Mouse (Mus musculus) kidney, postnatal 36 days (tissue): ENCODE results near the gene Recql5.
A peak's percentile ranks its signal among the peaks of the same experiment; 100 is the strongest.

Source experiments
- DNase-seq, 2 experiments: peaks; one replicate each; pipeline ENCODE4 v3.0.0; 2021 to 2022; ENCODE audit warnings: mixed read lengths in 2 of 2

The Recql5 gene

GRCm38 (mm10) chr11:115933747-115934110, 452 bp upstream of the Recql5 start:
- DNase-seq, result no peak

DNA sequence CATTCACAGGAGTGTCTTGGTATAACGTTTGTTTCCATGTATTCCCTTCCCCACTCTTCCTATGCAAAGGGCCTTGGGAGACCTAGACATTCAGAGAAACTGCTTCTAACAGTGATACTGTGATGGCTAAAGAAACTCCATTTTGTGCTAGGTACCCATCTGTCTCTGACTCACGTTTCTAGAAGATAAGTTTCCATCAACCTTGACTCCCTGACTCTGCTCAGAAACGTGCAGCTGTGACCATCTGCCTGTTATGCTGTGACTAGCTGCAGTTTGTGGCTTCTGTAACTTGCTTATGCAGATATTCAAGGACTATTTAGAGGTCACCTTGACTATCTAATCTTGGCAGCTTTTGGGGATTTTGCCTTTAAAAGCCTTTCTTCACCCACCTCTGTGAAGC, 2.0 kb downstream of the Recql5 start:
- DNase-seq, result no peak

DNA sequence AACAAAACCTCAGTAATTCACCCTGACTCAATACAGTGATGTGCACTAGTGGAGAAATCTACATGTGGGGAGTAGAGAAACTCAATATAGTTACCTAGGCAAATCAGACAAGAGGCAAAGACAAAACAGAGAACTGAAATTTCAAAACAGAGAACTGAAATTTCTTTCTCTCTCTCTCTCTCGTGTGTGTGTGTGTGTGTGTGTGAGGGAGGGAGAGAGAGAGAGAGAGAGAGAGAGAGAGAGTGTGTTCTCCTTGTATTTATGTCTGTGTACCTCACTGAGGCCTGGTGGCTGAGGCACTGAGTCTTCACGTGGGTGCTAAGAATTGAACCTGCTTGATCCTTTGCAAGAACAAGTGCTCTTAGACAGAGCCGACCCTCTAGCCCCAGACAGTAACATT, 3.5 kb downstream of the Recql5 start:
- DNase-seq, result no peak

- DNase-seq, result no peak
Measured at GRCm38 (mm10) chr11:115929031-115929430, 4.2 kb downstream of the Recql5 start.

GRCm38 (mm10) chr11:115921986-115922385, 11.3 kb downstream of the Recql5 start:
- DNase-seq, result no peak

- peak; percentile 67 to 87 for DNase-seq
Measured at GRCm38 (mm10) chr11:115920110-115920818, 13.0 kb downstream of the Recql5 start.

DNA sequence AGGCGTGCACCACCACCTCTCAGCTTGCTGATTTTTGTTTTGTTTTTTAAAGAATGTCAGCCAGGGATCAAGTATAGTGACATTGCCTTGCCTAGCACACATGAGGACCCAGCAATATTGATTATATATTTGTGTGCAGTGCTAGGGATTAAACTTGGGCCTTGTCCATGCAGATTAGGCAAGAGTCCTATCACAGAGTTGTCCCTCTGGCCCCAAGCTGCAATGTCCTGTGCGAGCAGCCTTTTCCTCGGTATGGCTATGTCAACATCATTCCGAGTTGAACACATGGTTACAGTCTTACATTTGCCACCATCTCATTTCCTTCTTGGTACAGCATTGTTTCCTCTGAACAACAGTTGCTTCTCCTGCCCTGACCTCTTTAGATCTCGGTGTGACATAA, 14.2 kb downstream of the Recql5 start:
- DNase-seq, result no peak

DNA sequence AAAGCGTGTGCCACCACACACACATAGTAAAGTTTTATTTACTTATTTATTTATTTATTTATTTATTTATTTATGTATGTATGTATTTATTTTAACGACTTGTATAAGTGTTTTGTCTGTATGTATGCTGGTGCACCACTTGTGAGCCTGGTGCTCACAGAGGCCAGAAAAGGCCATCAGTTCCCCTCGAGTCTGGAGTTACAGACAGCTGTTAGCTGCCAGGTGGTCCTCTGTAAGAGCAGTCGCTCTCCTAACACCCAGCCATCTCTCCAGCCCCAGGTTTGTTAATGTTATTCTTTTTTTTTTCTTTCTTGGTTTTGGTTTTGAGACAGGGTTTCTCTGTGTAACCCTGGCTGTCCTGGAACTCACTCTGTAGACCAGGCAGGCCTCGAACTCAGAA, 14.6 kb downstream of the Recql5 start:
- DNase-seq, result no peak

GRCm38 (mm10) chr11:115916579-115916978, 16.7 kb downstream of the Recql5 start:
- no peak for DNase-seq

GRCm38 (mm10) chr11:115911632-115912376, 21.5 kb downstream of the Recql5 start, which contains the start of gene Smim6:
Smim6 (plus strand) TSS chr11:115912017.
- DNase-seq, result peak; percentile 77 to 85

DNA sequence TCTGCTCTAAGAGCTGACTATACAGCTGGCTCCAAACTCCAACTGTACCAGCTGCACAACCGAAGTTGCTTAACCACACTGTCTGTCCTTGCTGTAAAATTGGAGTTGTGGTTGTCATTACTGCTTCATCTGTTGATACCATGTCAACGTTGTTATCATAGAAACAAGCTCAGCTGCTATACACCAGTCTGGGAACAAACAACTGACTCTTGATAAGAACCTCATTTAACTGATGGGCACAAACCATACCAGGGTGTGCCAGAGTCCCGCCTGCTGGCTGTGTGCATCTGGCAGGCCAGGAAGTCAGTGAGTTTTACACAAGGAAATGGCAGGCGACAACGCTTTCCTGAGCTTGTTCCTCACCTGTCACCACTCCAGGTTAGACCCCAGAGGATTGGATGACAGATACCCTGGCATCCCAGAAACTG, 22.1 kb downstream of the Recql5 start:
- no peak for DNase-seq

DNA sequence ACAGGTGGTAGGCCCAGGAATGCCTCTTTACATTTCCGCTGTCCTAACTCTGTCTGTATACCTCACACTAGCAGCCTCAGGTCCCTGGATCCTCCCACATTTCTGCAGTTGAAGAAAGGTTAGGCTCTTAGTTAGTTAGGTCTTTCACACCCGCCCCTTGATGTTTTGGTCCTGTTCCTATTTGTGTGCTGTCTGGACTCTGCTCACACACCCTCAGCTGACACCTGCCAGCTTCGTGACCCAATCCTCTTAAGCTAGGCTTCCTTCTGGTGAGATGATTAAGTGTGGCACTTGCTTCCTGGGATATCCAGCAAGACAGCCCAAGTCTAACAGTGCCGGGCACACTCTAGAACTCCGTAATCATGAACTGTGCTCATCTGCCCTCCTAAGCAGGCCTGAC, 26.8 kb downstream of the Recql5 start:
- peak; percentile 55 to 57 for DNase-seq

DNA sequence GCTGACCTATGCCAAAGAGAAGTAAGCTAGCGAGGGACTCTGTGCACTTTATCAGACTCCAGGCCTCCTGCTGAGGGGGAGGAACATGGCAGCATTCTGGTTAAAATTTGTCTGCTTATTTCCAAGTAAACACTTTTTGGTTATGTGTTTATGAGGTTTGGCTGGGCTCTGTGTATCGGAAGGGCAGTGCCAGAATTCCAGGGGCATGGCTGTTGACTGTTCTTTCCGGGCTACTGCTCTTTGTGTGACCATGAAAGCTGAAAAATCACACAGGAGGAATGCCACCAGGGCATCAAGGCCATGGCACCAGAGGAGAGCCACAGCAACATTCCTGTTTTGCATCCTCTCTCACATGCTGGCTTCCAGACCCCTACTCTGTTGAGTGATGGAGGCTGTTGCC, 27.2 kb downstream of the Recql5 start:
- DNase-seq, result peak; percentile 64 to 65

- peak in 1 of 2 experiments; percentile 35 for DNase-seq
Measured at GRCm38 (mm10) chr11:115904956-115905790, 28.1 kb downstream of the Recql5 start.

DNA sequence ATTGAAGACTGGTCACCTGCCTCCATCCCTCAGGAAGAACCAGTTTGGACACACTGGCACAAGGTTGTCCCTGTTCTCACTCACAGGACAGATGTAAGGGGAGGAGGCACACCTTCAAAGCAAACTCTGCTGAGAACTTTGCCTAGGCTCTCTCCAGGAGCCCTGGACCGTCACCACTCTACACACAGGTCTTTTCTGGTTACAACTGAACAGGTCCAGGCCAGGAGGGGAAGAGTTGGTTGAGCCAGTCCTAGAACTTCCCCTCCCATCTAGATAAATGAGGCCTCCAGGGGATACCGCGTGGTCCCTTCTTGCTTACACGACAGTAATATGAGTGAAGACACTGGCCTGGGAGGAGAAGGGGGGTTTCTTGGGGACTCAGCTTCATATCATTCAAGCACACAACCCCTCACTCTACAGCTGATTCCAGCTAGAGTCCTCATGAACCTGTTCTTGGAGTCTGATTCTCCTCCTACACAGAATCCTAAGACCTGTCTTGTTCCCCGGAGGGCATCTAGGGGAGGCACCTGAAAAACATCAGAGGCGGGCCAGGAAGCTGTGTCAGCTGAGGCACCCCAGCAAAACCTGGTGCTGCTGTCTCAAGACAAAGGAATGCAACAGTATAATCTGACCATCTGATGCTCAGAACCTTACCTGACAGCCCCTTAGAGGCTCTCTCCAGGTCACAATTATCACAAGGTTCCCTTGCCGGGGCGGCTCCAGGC, 28.9 kb downstream of the Recql5 start:
- DNase-seq, result peak; percentile 27 to 42

- peak; percentile 43 to 51 for DNase-seq
Measured at GRCm38 (mm10) chr11:115903384-115904230, 29.7 kb downstream of the Recql5 start.

- DNase-seq, result peak in 1 of 2 experiments; percentile 62
Measured at GRCm38 (mm10) chr11:115902831-115903230, 30.4 kb downstream of the Recql5 start.

DNA sequence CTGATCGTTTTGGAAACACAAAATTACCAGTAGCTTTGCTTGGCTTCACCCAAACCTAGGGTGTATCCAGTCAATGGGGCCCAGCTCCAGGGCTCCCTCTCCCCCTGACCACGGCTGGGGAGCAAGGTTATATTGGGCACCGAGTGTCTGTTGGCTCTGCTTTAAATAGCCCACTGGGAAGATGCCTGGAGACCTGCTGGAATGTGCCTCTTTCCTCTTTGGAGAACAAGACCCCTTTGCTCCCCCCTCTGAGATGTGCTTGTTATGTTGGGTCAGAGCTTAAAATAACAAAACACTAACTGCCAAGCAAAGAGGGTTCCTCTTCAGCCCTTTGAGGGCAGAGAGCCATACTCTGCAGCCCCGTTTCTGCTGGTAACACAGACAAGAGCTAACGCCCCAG, 31.1 kb downstream of the Recql5 start:
- DNase-seq, result no peak

- no peak for DNase-seq
Measured at GRCm38 (mm10) chr11:115901338-115902161, 31.7 kb downstream of the Recql5 start.

GRCm38 (mm10) chr11:115900561-115901337, 32.5 kb downstream of the Recql5 start:
- DNase-seq, result peak; percentile 40 to 66
